Mouse (Mus musculus) small intestine, adult 2 months (tissue): Measurements from ENCODE around the gene Mamdc2.

ENCODE experiments used
- CTCF ChIP-seq: fragments of 200-500 bp; IDR thresholded peaks from 2 replicates; pipeline ENCODE4 v1.5.1; 2012; ENCODE audit warnings: low read depth, mild to moderate bottlenecking, control low read depth, inconsistent platforms, low read length, moderate library complexity, mixed read lengths; ENCODE audit not compliant: insufficient replicate concordance, insufficient read length; ENCODE audit errors: extremely low read depth
- POLR2A ChIP-seq: fragments of 200-500 bp; IDR thresholded peaks from 2 replicates; pipeline ENCODE4 v1.6.1; 2012; ENCODE audit warnings: low read depth, mild to moderate bottlenecking, control low read depth, inconsistent platforms, low read length, moderate library complexity

- no peak for TF ChIP-seq CTCF
- TF ChIP-seq POLR2A, result no peak
Observed at GRCm38 (mm10) chr19:23467011-23467410, 18.8 kb upstream of the Mamdc2 start.
